In genomic region chr12:16805511-16805910, GRCm38 (mm10) we compare ENCODE assay signal across 9 mouse cellular contexts. TPM values are rescaled to one million over a fixed set of nuclear protein-coding genes. Genes with fewer than 3 reads are reported as not detected.
DNase-seq lines count a peak whose midpoint lies in the region; ATAC-seq and TF ChIP-seq lines count a peak whose summit lies in the region.
"Had no signal": no experiment of that assay in that cellular context is flagged by ENCODE, and none has a peak within 500 bp of the region (broad histone marks: within the 10 kb centered on the region; RNA-seq: fewer than 3 reads in every experiment).

No protein-coding gene starts in this region.

- H3K27ac ChIP-seq in kidney, embryonic 15.5 days, result no peak overlapping the region
- no peak overlapping the region for H3K27ac ChIP-seq in limb, embryonic 14.5 days (replicated peaks; ENCODE audit: low read depth, low read length)
- H3K27ac ChIP-seq: embryonic facial prominence, embryonic 15.5 days had no signal

- H3K27me3 ChIP-seq in kidney, embryonic 15.5 days, result peaks cover 52% of the 10 kb centered on the region
- no peaks in the 10 kb centered on the region for H3K27me3 ChIP-seq in limb, embryonic 14.5 days (ENCODE audit: control insufficient read depth, insufficient read depth, low read length)
- no peaks in the 10 kb centered on the region for H3K27me3 ChIP-seq in splenic B cell, adult 2 months (ENCODE audit: control insufficient read depth, insufficient read depth, low read length, poor library complexity, severe bottlenecking)

- H3K4me3 ChIP-seq in kidney, embryonic 15.5 days (replicated peaks), result no peak overlapping the region
- H3K4me3 ChIP-seq in limb, embryonic 14.5 days (replicated peaks; ENCODE audit: low read length), result no peak overlapping the region
- H3K4me3 ChIP-seq: embryonic facial prominence, embryonic 15.5 days had no signal

- H3K4me1 ChIP-seq in kidney, embryonic 15.5 days, result peaks cover 32% of the 10 kb centered on the region
- H3K4me1 ChIP-seq in limb, embryonic 14.5 days (ENCODE audit: control insufficient read depth, insufficient read depth, low read length), result no peaks in the 10 kb centered on the region; the same call in 1 of the 2 replicates

- no peak for TF ChIP-seq POLR2A in limb, embryonic 14.5 days (IDR thresholded peaks at IDR 0.05; ENCODE audit: borderline replicate concordance, extremely low read depth, insufficient read depth, insufficient read length)

- WGBS in kidney, embryonic 15.5 days, result 4% methylated on average over 5 of the region's 5 CpGs
- 4% methylated on average over 5 of the region's 5 CpGs for WGBS in limb, embryonic 14.5 days

- no peak overlapping the region for H3K9ac ChIP-seq in kidney, embryonic 15.5 days
- H3K9ac ChIP-seq in limb, embryonic 14.5 days (ENCODE audit: low read depth, low read length, severe bottlenecking), result no peak overlapping the region
- H3K9ac ChIP-seq: embryonic facial prominence, embryonic 15.5 days had no signal

- peak; percentile 81 for DNase-seq in CD4-positive helper T cell, adult 2 months (ENCODE audit: low read depth, low spot score)
- peak; percentile 90 for DNase-seq in adrenal gland, postnatal 10 days
- peak; percentile 69 for DNase-seq in embryo, embryonic 11.5 days (ENCODE audit: low read depth, low spot score)
- DNase-seq in heart, adult 18-20 months, result peak; percentile 73 to 89
- peak; percentile 88 for DNase-seq in limb, embryonic 14.5 days (ENCODE audit: low spot score)
- peak; percentile 85 for DNase-seq in splenic B cell, adult 2 months (ENCODE audit: low read depth, low spot score)

- no peaks in the 10 kb centered on the region for H3K9me3 ChIP-seq in kidney, embryonic 15.5 days (replicated peaks)
- H3K9me3 ChIP-seq in limb, embryonic 14.5 days (ENCODE audit: control insufficient read depth, low read length), result no peaks in the 10 kb centered on the region
- H3K9me3 ChIP-seq: embryonic facial prominence, embryonic 15.5 days had no signal

- H3K4me2 ChIP-seq in kidney, embryonic 15.5 days, result no peak overlapping the region
- H3K4me2 ChIP-seq in limb, embryonic 14.5 days (replicated peaks; ENCODE audit: low read depth, low read length, severe bottlenecking), result no peak overlapping the region
- H3K4me2 ChIP-seq: embryonic facial prominence, embryonic 15.5 days had no signal

- H3K36me3 ChIP-seq in kidney, embryonic 15.5 days, result no peaks in the 10 kb centered on the region
- H3K36me3 ChIP-seq in limb, embryonic 14.5 days (ENCODE audit: control insufficient read depth, insufficient read depth, low read length), result no peaks in the 10 kb centered on the region
- H3K36me3 ChIP-seq in splenic B cell, adult 2 months (ENCODE audit: control insufficient read depth, insufficient read depth, low read length, poor library complexity, severe bottlenecking), result no peaks in the 10 kb centered on the region
- H3K36me3 ChIP-seq: embryonic facial prominence, embryonic 15.5 days had no signal

- ATAC-seq in kidney, embryonic 15.5 days (replicated peaks; ENCODE audit: low FRiP score), result 0 out of 2 replicates have a peak, but pooled peaks have one; percentile 37
- peak; percentile 69; the same call in 1 of the 2 replicates for ATAC-seq in limb, embryonic 14.5 days (ENCODE audit: low FRiP score, low read depth)
- ATAC-seq in monocyte, adult 5-6 weeks (replicated peaks; ENCODE audit: insufficient number of reproducible peaks, low FRiP score, low TSS enrichment, poor library complexity, severe bottlenecking), result peak; percentile 81

RNA-seq across cellular contexts. Expression of gene Greb1, which starts 4.8 kb away (rescaled TPM):
- total RNA-seq in adrenal gland, postnatal 10 days (2021), result 10 to 100 TPM; 19.3 to 37.1 TPM
- total RNA-seq in heart, adult 18-20 months (2021), result under 1 TPM; 0.27 to 0.33 TPM
- 4.3 and 6.1 TPM in 2 replicates for polyA plus RNA-seq in kidney, embryonic 15.5 days (2015; fragmentation: Nextera tagmentation; extraction: Ambion mirVana)
- 3.2 and 3.9 TPM in 2 replicates for polyA plus RNA-seq in limb, embryonic 14.5 days (2012; rRNA removed)
- polyA plus RNA-seq in limb, embryonic 14.5 days (2014; fragmentation: Nextera tagmentation; extraction: Ambion mirVana), result 1.1 TPM in 2 replicates
- not detected in 3 replicates for total RNA-seq in monocyte, adult 5-6 weeks (2017)

RNA-seq across cellular contexts. Expression of gene E2f6, which starts 5.3 kb away (rescaled TPM):
- total RNA-seq in adrenal gland, postnatal 10 days (2021), result 10 to 100 TPM; 27.5 to 43.8 TPM
- total RNA-seq in heart, adult 18-20 months (2021), result 10 to 100 TPM; 84.6 to 86.7 TPM
- 44.5 and 46.5 TPM in 2 replicates for polyA plus RNA-seq in kidney, embryonic 15.5 days (2015; fragmentation: Nextera tagmentation; extraction: Ambion mirVana)
- polyA plus RNA-seq in limb, embryonic 14.5 days (2012; rRNA removed), result 54.5 and 56.5 TPM in 2 replicates
- 47.3 and 54.0 TPM in 2 replicates for polyA plus RNA-seq in limb, embryonic 14.5 days (2014; fragmentation: Nextera tagmentation; extraction: Ambion mirVana)
- 6.2 to 12.3 TPM (median 8.9 TPM) in 3 replicates for total RNA-seq in monocyte, adult 5-6 weeks (2017)

Comparison
In these comparisons a context has a peak if more than half of its experiments do, and no peak if none do; other contexts are left out.
1. RNA of gene Greb1, which starts 4.8 kb away (total RNA-seq): 19.3 to 37.1 TPM in adrenal gland, postnatal 10 days; 0.27 to 0.33 TPM in heart, adult 18-20 months and not detected in monocyte, adult 5-6 weeks; every median in the first group is over 10 times any median in the second.
2. Peak in every context shown above with its lines, with median percentiles within 50 percentile points of each other: DNase-seq and ATAC-seq.